ENCODE assay signal across 11 mouse cellular contexts in the genomic region with DNA sequence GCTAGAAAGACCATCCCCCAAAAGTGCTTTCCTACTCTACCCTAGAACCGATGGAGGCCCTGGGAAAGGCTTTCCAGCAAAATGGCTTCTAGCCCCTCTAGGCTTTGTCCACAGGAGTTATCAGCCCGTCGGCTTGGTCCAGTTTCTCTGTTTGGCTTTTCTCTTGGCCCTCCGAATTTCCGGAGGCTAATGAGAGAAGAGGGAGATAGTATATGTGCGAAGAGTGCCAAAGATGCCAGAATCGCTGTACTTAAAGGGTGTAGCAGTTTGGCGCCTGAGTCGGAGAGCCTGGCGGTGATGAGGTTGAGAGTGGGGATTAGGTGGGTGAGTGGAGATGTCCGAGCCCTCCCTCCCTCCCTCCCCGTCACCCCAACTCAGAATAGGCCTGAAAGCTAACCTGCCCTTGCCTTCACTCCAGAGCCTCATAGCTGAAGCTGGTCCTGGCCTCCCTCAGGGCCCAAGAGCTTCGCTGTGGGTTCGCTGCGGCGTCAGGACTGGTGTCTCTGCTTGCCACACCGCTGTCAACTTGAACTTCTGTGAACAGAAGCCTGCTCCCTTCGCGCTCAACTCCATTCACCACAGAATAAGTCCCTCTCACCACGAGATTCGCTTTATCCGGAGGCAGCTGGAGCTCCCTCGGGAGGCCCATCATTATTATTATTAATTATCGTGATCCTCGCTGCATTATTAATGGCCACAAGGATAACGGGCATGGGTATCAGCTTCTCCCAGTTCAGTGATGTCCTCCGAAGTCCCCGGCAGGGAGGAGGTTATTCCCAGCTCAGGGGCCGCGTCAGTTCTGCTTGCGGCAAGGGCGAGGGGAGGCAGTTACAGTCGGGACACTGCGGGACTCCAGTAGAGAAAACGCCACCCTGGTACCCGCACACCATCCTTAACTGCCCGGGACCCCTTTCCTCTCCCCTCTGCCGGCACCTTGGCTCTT. TPM values are rescaled to one million over a fixed set of nuclear protein-coding genes. Genes with fewer than 3 reads are reported as not detected.
DNase-seq lines count a peak whose midpoint lies in the region; ATAC-seq lines count a peak whose summit lies in the region.
"Had no signal": no experiment of that assay in that cellular context is flagged by ENCODE, and none has a peak within 500 bp of the region (broad histone marks: within the 10 kb centered on the region; RNA-seq: fewer than 3 reads in every experiment).

No protein-coding gene starts in this region.

- peak overlapping the region; percentile 85 for H3K9ac ChIP-seq in hindbrain, embryonic 14.5 days
- H3K9ac ChIP-seq in neural tube, embryonic 11.5 days (ENCODE audit: low read length): peak overlapping the region; percentile 71
- H3K9ac ChIP-seq in liver, embryonic 11.5 days (ENCODE audit: low read depth, low read length): no peak overlapping the region

- peaks cover 83% of the 10 kb centered on the region for H3K27me3 ChIP-seq in hindbrain, embryonic 14.5 days (ENCODE audit: control insufficient read depth, insufficient read depth, low read length)
- H3K27me3 ChIP-seq in neural tube, embryonic 11.5 days (ENCODE audit: control insufficient read depth, insufficient read depth, low read length): peaks cover 72% of the 10 kb centered on the region
- peaks cover 96% of the 10 kb centered on the region for H3K27me3 ChIP-seq in liver, embryonic 11.5 days (replicated peaks; ENCODE audit: control insufficient read depth, insufficient read depth, low read length)

- H3K4me2 ChIP-seq in hindbrain, embryonic 14.5 days (replicated peaks): peak overlapping the region; percentile 55
- H3K4me2 ChIP-seq in neural tube, embryonic 11.5 days (ENCODE audit: low read depth): peak overlapping the region; percentile 51
- no peak overlapping the region for H3K4me2 ChIP-seq in liver, embryonic 11.5 days

- H3K9me3 ChIP-seq in hindbrain, embryonic 14.5 days (ENCODE audit: control insufficient read depth, low read length): no peaks in the 10 kb centered on the region
- no peaks in the 10 kb centered on the region for H3K9me3 ChIP-seq in neural tube, embryonic 11.5 days (ENCODE audit: control insufficient read depth, low read length)
- H3K9me3 ChIP-seq in liver, embryonic 11.5 days (ENCODE audit: control insufficient read depth, low read length): no peaks in the 10 kb centered on the region

- ATAC-seq in CD4-positive, CD25-positive, alpha-beta regulatory T cell, adult 4 months: no peak
- ATAC-seq in hindbrain, embryonic 14.5 days (ENCODE audit: low FRiP score): peak; percentile 29; the same call in 1 of the 2 replicates
- peak; percentile 22 for ATAC-seq in neural tube, embryonic 11.5 days (ENCODE audit: insufficient read depth, low FRiP score, low TSS enrichment)
- no peak for ATAC-seq in liver, embryonic 11.5 days (replicated peaks; ENCODE audit: low FRiP score)

- 0 out of 2 replicates have a peak, but pooled peaks cover 4% of the 10 kb centered on the region for H3K4me1 ChIP-seq in hindbrain, embryonic 14.5 days (replicated peaks; ENCODE audit: control insufficient read depth, insufficient read depth, low read length)
- peaks cover 10% of the 10 kb centered on the region for H3K4me1 ChIP-seq in neural tube, embryonic 11.5 days (ENCODE audit: control insufficient read depth, insufficient read depth, low read length)
- no peaks in the 10 kb centered on the region for H3K4me1 ChIP-seq in liver, embryonic 11.5 days (replicated peaks; ENCODE audit: control insufficient read depth, insufficient read depth, low read length)

- DNase-seq in CD4-positive, CD25-positive, alpha-beta regulatory T cell, adult 2 months (ENCODE audit: low read depth, low spot score): peak; percentile 15
- DNase-seq in embryo, embryonic 11 days: peak; percentile 68
- peak; percentile 54 for DNase-seq in hindbrain, embryonic 14.5 days (ENCODE audit: low spot score)
- peak; percentile 73 for DNase-seq in neural tube, embryonic 11.5 days (ENCODE audit: low spot score)
- DNase-seq in layer of hippocampus, postnatal 36 days: no peak
- DNase-seq in liver, embryonic 11.5 days (ENCODE audit: low spot score): no peak
- DNase-seq in left cerebral cortex, adult 18-20 months (ENCODE audit: low spot score in 2 of 2): no peak
- DNase-seq: heart, postnatal 4 days; right cerebral cortex, postnatal 25 days had no signal

- WGBS in hindbrain, embryonic 14.5 days: 4% methylated on average over 36 of the region's 38 CpGs
- WGBS in neural tube, embryonic 11.5 days: 1% methylated on average over 38 of the region's 38 CpGs
- WGBS in liver, embryonic 11.5 days: 2% methylated on average over 38 of the region's 38 CpGs

- H3K36me3 ChIP-seq in hindbrain, embryonic 14.5 days (replicated peaks; ENCODE audit: control insufficient read depth, insufficient read depth): no peaks in the 10 kb centered on the region; the same call in 1 of the 2 replicates
- H3K36me3 ChIP-seq in neural tube, embryonic 11.5 days (ENCODE audit: control insufficient read depth, insufficient read depth, low read length): no peaks in the 10 kb centered on the region
- no peaks in the 10 kb centered on the region for H3K36me3 ChIP-seq in liver, embryonic 11.5 days (ENCODE audit: control insufficient read depth, insufficient read depth, low read length)

- peak overlapping the region; percentile 81 for H3K27ac ChIP-seq in hindbrain, embryonic 14.5 days
- H3K27ac ChIP-seq in neural tube, embryonic 11.5 days (ENCODE audit: low read depth, low read length): 0 out of 2 replicates have a peak overlapping the region, but pooled peaks have one; percentile 34
- H3K27ac ChIP-seq in liver, embryonic 11.5 days (ENCODE audit: low read depth, low read length): no peak overlapping the region

- peak overlapping the region; percentile 51 for H3K4me3 ChIP-seq in hindbrain, embryonic 14.5 days (replicated peaks; ENCODE audit: low read length)
- H3K4me3 ChIP-seq in neural tube, embryonic 11.5 days (ENCODE audit: low read depth, low read length): peak overlapping the region; percentile 33
- no peak overlapping the region for H3K4me3 ChIP-seq in liver, embryonic 11.5 days (ENCODE audit: low read depth, low read length)
- H3K4me3 ChIP-seq: erythroblast, embryonic 14.5 days had no signal

RNA-seq across cellular contexts. Expression of a gene that starts 7.1 kb away (rescaled TPM):
- polyA plus RNA-seq in CD4-positive, CD25-positive, alpha-beta regulatory T cell, adult 4 months (2017; shearing (Covaris generic)): not detected
- 10.6 and 11.4 TPM in 2 replicates for polyA plus RNA-seq in hindbrain, embryonic 14.5 days (2014; fragmentation: Nextera tagmentation; extraction: Ambion mirVana)
- polyA plus RNA-seq in neural tube, embryonic 11.5 days (2014; fragmentation: Nextera tagmentation; extraction: Ambion mirVana): 6.3 and 7.6 TPM in 2 replicates
- total RNA-seq in layer of hippocampus, postnatal 36 days (2021): 10 to 100 TPM; 17.3 to 19.5 TPM
- polyA plus RNA-seq in liver, embryonic 11.5 days (2014; fragmentation: Nextera tagmentation; extraction: Ambion mirVana): not detected in 2 replicates
- 10 to 100 TPM; 19.0 to 20.2 TPM for total RNA-seq in left cerebral cortex, adult 18-20 months (2021)
- total RNA-seq: heart, postnatal 4 days had no signal
- polyA plus RNA-seq: erythroblast, embryonic 14.5 days had no signal

RNA-seq across cellular contexts. Expression of a gene that starts 8.0 kb away (rescaled TPM):
- polyA plus RNA-seq in CD4-positive, CD25-positive, alpha-beta regulatory T cell, adult 4 months (2017; shearing (Covaris generic)): not detected
- polyA plus RNA-seq in hindbrain, embryonic 14.5 days (2014; fragmentation: Nextera tagmentation; extraction: Ambion mirVana): 0.31 and 0.95 TPM in 2 replicates
- polyA plus RNA-seq in neural tube, embryonic 11.5 days (2014; fragmentation: Nextera tagmentation; extraction: Ambion mirVana): 0.51 and 0.54 TPM in 2 replicates
- not detected for total RNA-seq in layer of hippocampus, postnatal 36 days (2021)
- polyA plus RNA-seq in liver, embryonic 11.5 days (2014; fragmentation: Nextera tagmentation; extraction: Ambion mirVana): not detected in 2 replicates
- total RNA-seq in left cerebral cortex, adult 18-20 months (2021): not detected
- total RNA-seq: heart, postnatal 4 days had no signal
- polyA plus RNA-seq: erythroblast, embryonic 14.5 days had no signal

RNA-seq across cellular contexts. Expression of a gene that starts 16.9 kb away (rescaled TPM):
- not detected for polyA plus RNA-seq in CD4-positive, CD25-positive, alpha-beta regulatory T cell, adult 4 months (2017; shearing (Covaris generic))
- 11.6 and 14.0 TPM in 2 replicates for polyA plus RNA-seq in hindbrain, embryonic 14.5 days (2014; fragmentation: Nextera tagmentation; extraction: Ambion mirVana)
- 10.3 and 10.8 TPM in 2 replicates for polyA plus RNA-seq in neural tube, embryonic 11.5 days (2014; fragmentation: Nextera tagmentation; extraction: Ambion mirVana)
- 1 to 10 TPM; 2.3 to 4.6 TPM for total RNA-seq in layer of hippocampus, postnatal 36 days (2021)
- 0.16 TPM in 1 of 2 replicates, not detected in the other for polyA plus RNA-seq in liver, embryonic 11.5 days (2014; fragmentation: Nextera tagmentation; extraction: Ambion mirVana)
- 1 to 10 TPM; 3.0 to 4.0 TPM for total RNA-seq in left cerebral cortex, adult 18-20 months (2021)
- total RNA-seq: heart, postnatal 4 days had no signal

RNA-seq across cellular contexts. Expression of a gene that starts 31.4 kb away (rescaled TPM):
- not detected for polyA plus RNA-seq in CD4-positive, CD25-positive, alpha-beta regulatory T cell, adult 4 months (2017; shearing (Covaris generic))
- 0.50 and 1.2 TPM in 2 replicates for polyA plus RNA-seq in hindbrain, embryonic 14.5 days (2014; fragmentation: Nextera tagmentation; extraction: Ambion mirVana)
- 0.23 and 0.35 TPM in 2 replicates for polyA plus RNA-seq in neural tube, embryonic 11.5 days (2014; fragmentation: Nextera tagmentation; extraction: Ambion mirVana)
- under 1 TPM; 0.27 to 0.68 TPM for total RNA-seq in layer of hippocampus, postnatal 36 days (2021)
- not detected in 2 replicates for polyA plus RNA-seq in liver, embryonic 11.5 days (2014; fragmentation: Nextera tagmentation; extraction: Ambion mirVana)
- under 1 TPM; 0.28 to 0.35 TPM for total RNA-seq in left cerebral cortex, adult 18-20 months (2021)
- total RNA-seq: heart, postnatal 4 days had no signal
- polyA plus RNA-seq: erythroblast, embryonic 14.5 days had no signal

RNA-seq across cellular contexts. Expression of a gene that starts 51.8 kb away (rescaled TPM):
- polyA plus RNA-seq in CD4-positive, CD25-positive, alpha-beta regulatory T cell, adult 4 months (2017; shearing (Covaris generic)): 10 to 100 TPM; 18.7 to 20.9 TPM
- polyA plus RNA-seq in hindbrain, embryonic 14.5 days (2014; fragmentation: Nextera tagmentation; extraction: Ambion mirVana): 27.2 and 34.6 TPM in 2 replicates
- 33.1 and 33.4 TPM in 2 replicates for polyA plus RNA-seq in neural tube, embryonic 11.5 days (2014; fragmentation: Nextera tagmentation; extraction: Ambion mirVana)
- 10 to 100 TPM; 36.1 to 52.2 TPM for total RNA-seq in layer of hippocampus, postnatal 36 days (2021)
- 18.1 and 20.3 TPM in 2 replicates for polyA plus RNA-seq in liver, embryonic 11.5 days (2014; fragmentation: Nextera tagmentation; extraction: Ambion mirVana)
- total RNA-seq in left cerebral cortex, adult 18-20 months (2021): 10 to 100 TPM; 38.9 to 42.5 TPM

Comparison
In these comparisons a context has a peak if more than half of its experiments do, and no peak if none do; other contexts are left out.
1. DNase-seq: peak in CD4-positive, CD25-positive, alpha-beta regulatory T cell, adult 2 months (single experiment), embryo, embryonic 11 days (single experiment), hindbrain, embryonic 14.5 days (single experiment) and neural tube, embryonic 11.5 days (single experiment); none in layer of hippocampus, postnatal 36 days (0 of 2), liver, embryonic 11.5 days (single experiment) and left cerebral cortex, adult 18-20 months (0 of 2).
2. ATAC-seq: peak in hindbrain, embryonic 14.5 days (single experiment) and neural tube, embryonic 11.5 days (single experiment); none in CD4-positive, CD25-positive, alpha-beta regulatory T cell, adult 4 months (single experiment) and liver, embryonic 11.5 days (single experiment).